Mouse (Mus musculus): ENCODE data around the gene Rgn. TPM values are rescaled to one million over a fixed set of nuclear protein-coding genes. Genes with fewer than 3 reads are reported as not detected.

The Rgn gene
- total and polyA plus RNA-seq, 2 experiments from 2014 or later, result 0.10 to 0.74 TPM

DNA sequence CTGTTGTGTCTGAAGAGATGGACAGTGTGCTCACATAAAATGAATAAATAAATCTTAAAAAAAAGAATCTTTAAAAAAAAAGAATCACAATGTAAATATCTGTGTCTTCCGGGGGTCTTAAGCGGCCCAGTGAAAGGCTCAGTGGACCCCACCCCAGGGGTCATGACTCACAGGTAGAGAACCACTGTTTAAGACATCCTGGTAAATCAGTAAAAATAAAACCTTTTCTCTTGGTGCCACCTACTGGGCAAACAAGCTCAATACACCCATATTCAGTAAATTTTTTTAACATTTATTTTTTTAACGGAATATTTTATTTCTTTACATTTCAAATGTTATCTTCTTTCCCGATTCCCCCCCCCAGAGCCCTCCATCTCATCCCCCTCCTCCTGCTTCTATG lies 38.4 kb downstream of the Rgn start:
- H3K9me3 ChIP-seq (ENCODE audit: low read length), result no peaks in the 10 kb centered on the region
- no peak overlapping the region for H3K4me2 ChIP-seq (ENCODE audit: low read depth)
- no peak for DNase-seq
- no peak overlapping the region for H3K9ac ChIP-seq
- H3K36me3 ChIP-seq (ENCODE audit: insufficient read depth), result no peaks in the 10 kb centered on the region
- no peak overlapping the region for H3K4me3 ChIP-seq (ENCODE audit: low read depth, low read length)
- no peaks in the 10 kb centered on the region for H3K27me3 ChIP-seq (ENCODE audit: insufficient read depth, low read length)
- ATAC-seq, result no peak
- WGBS, result 23% methylated on average over 4 of the region's 4 CpGs
- no peak overlapping the region for H3K27ac ChIP-seq (ENCODE audit: low read depth, low read length)
- TF ChIP-seq CTCF (IDR thresholded peaks at IDR 0.05; ENCODE audit: low read depth), result 0 out of 2 replicates have a peak, but pooled peaks have one; percentile 35
- no peaks in the 10 kb centered on the region for H3K4me1 ChIP-seq (ENCODE audit: insufficient read depth)

DNA sequence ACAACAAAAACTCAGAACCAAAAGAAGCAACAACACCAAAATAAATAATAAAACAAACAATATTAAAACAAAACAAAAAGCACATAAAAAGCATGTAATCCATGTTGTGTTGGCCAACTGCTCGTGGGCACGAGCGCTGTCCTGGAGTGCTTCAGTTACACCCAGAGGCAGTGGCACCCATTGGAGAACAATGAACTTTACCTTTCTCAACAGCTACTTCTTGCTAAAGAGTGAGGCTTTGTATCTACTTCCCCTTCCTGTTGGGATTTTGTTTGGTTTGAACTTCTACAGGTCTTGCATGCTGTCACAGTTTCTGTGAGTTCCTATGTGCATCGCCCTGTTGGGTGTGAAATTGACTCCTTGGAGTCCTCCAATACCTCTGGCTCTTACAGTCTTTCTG lies 58.9 kb downstream of the Rgn start:
- no peak overlapping the region for H3K27ac ChIP-seq (ENCODE audit: low read depth, low read length)
- H3K27me3 ChIP-seq (ENCODE audit: insufficient read depth, low read length), result no peaks in the 10 kb centered on the region
- ATAC-seq (no peak), DNase-seq (no peak)
- no peaks in the 10 kb centered on the region for H3K36me3 ChIP-seq (ENCODE audit: insufficient read depth)
- H3K4me1 ChIP-seq (ENCODE audit: insufficient read depth), result no peaks in the 10 kb centered on the region
- 84% methylated on average over 4 of the region's 4 CpGs for WGBS
- TF ChIP-seq CTCF (IDR thresholded peaks at IDR 0.05; ENCODE audit: low read depth), result no peak
- no peak overlapping the region for H3K4me2 ChIP-seq (ENCODE audit: low read depth)
- no peaks in the 10 kb centered on the region for H3K9me3 ChIP-seq (ENCODE audit: low read length)
- no peak overlapping the region for H3K4me3 ChIP-seq (ENCODE audit: low read depth, low read length)
- H3K9ac ChIP-seq, result no peak overlapping the region

Other genes starting within 250 kb of the Rgn start
- 19.2 and 20.2 TPM in 2 replicates for gene Rp2, start 185.3 kb upstream of the Rgn start, total RNA-seq (2014; rRNA removed)
- gene Rp2, start 185.3 kb upstream of the Rgn start, polyA plus RNA-seq (2015; fragmentation: Nextera tagmentation; extraction: Ambion mirVana), result 6.7 and 9.9 TPM in 2 replicates
- gene Jade3, start 124.1 kb upstream of the Rgn start, total RNA-seq (2014; rRNA removed), result 14.2 and 16.2 TPM in 2 replicates
- 2.5 and 3.2 TPM in 2 replicates for gene Jade3, start 124.1 kb upstream of the Rgn start, polyA plus RNA-seq (2015; fragmentation: Nextera tagmentation; extraction: Ambion mirVana)
- gene Rbm10, start 67.7 kb downstream of the Rgn start, total RNA-seq (2014; rRNA removed), result 48.9 and 53.9 TPM in 2 replicates
- gene Rbm10, start 67.7 kb downstream of the Rgn start, polyA plus RNA-seq (2015; fragmentation: Nextera tagmentation; extraction: Ambion mirVana), result 30.6 and 32.3 TPM in 2 replicates
- 104 and 146 TPM in 2 replicates for gene Ndufb11, start 67.8 kb downstream of the Rgn start, total RNA-seq (2014; rRNA removed)
- 263 and 328 TPM in 2 replicates for gene Ndufb11, start 67.8 kb downstream of the Rgn start, polyA plus RNA-seq (2015; fragmentation: Nextera tagmentation; extraction: Ambion mirVana)
- gene Uba1, start 108.5 kb downstream of the Rgn start, total RNA-seq (2014; rRNA removed), result 489 and 559 TPM in 2 replicates
- 278 and 300 TPM in 2 replicates for gene Uba1, start 108.5 kb downstream of the Rgn start, polyA plus RNA-seq (2015; fragmentation: Nextera tagmentation; extraction: Ambion mirVana)
- gene Cdk16, start 138.2 kb downstream of the Rgn start, total RNA-seq (2014; rRNA removed), result 160 and 194 TPM in 2 replicates
- 149 and 160 TPM in 2 replicates for gene Cdk16, start 138.2 kb downstream of the Rgn start, polyA plus RNA-seq (2015; fragmentation: Nextera tagmentation; extraction: Ambion mirVana)
- 73.7 and 101 TPM in 2 replicates for gene Usp11, start 154.1 kb downstream of the Rgn start, total RNA-seq (2014; rRNA removed)
- 47.6 and 63.8 TPM in 2 replicates for gene Usp11, start 154.1 kb downstream of the Rgn start, polyA plus RNA-seq (2015; fragmentation: Nextera tagmentation; extraction: Ambion mirVana)
- gene Araf, start 248.0 kb downstream of the Rgn start, total RNA-seq (2014; rRNA removed), result 243 and 245 TPM in 2 replicates
- 264 and 307 TPM in 2 replicates for gene Araf, start 248.0 kb downstream of the Rgn start, polyA plus RNA-seq (2015; fragmentation: Nextera tagmentation; extraction: Ambion mirVana)

Data from forebrain, postnatal 0 days (tissue).